Mouse (Mus musculus) kidney, embryonic 14.5 days (tissue): ENCODE measurements around the gene Maml3. TPM values are rescaled to one million over a fixed set of nuclear protein-coding genes. Genes with fewer than 3 reads are reported as not detected.

Experiments
- ATAC-seq: fragments of 200-750 bp; cut with Nextera tagmentation; 2 replicates; pipeline ENCODE4 v1.8.0; 2017; ENCODE audit warnings: moderate number of reproducible peaks, mild to moderate bottlenecking, moderate TSS enrichment, moderate library complexity; ENCODE audit not compliant: low FRiP score, low TSS enrichment
- H3K27ac ChIP-seq: fragments of 300-500 bp; sonication (generic); 2 replicates; pipeline ENCODE4 v1.5.1; 2014; ENCODE audit warnings: low read depth, mild to moderate bottlenecking, low read length, moderate library complexity, mixed read lengths
- H3K27me3 ChIP-seq: fragments of 300-500 bp; sonication (generic); 2 replicates; pipeline ENCODE4 v1.6.1; 2014; ENCODE audit warnings: mild to moderate bottlenecking, low read length; ENCODE audit not compliant: control insufficient read depth, insufficient read depth
- H3K36me3 ChIP-seq: fragments of 300-500 bp; sonication (generic); 2 replicates; pipeline ENCODE4 v1.6.1; 2014; ENCODE audit warnings: low read length, mixed read lengths; ENCODE audit not compliant: control insufficient read depth, insufficient read depth
- H3K4me1 ChIP-seq: fragments of 300-500 bp; sonication (generic); 2 replicates; pipeline ENCODE4 v1.6.1; 2014; ENCODE audit warnings: low read length, mixed read lengths; ENCODE audit not compliant: control insufficient read depth, insufficient read depth
- H3K4me2 ChIP-seq: fragments of 300-500 bp; sonication (generic); replicated peaks from 2 replicates; pipeline ENCODE4 v1.6.1; 2014; ENCODE audit warnings: low read depth, mild to moderate bottlenecking, low read length
- H3K4me3 ChIP-seq: fragments of 300-500 bp; sonication (generic); 2 replicates; pipeline ENCODE4 v1.5.1; 2014; ENCODE audit warnings: mild to moderate bottlenecking, low read length
- H3K9ac ChIP-seq: fragments of 300-500 bp; sonication (generic); 2 replicates; pipeline ENCODE4 v1.6.1; 2014; ENCODE audit warnings: low read depth, mild to moderate bottlenecking, low read length, moderate library complexity
- H3K9me3 ChIP-seq: fragments of 300-500 bp; sonication (generic); 2 replicates; pipeline ENCODE4 v1.6.1; 2016; ENCODE audit warnings: low read length; ENCODE audit not compliant: control insufficient read depth
- WGBS: fragments of 180-500 bp; shearing (Covaris S2); extraction: QIAGEN DNeasy Blood & Tissue Kit; methylation state at CpG from one replicate; pipeline ENCODE4 v1.1.7; 2014; 5-methylcytosine and 5-hydroxymethylcytosine counted together
- polyA plus RNA-seq: library from polyadenylated mRNA; unstranded; fragments of >200 nt; fragmentation: Nextera tagmentation; extraction: Ambion mirVana; gene quantifications from 2 replicates; pipeline ENCODE4 v1.2.1, GENCODE M21; 2014

The Maml3 gene
- polyA plus RNA-seq, 1 experiment from 2014 or later: 9.4 TPM

GRCm38 (mm10) chr3:51672631-51673030, 432.2 kb downstream of the Maml3 start:
- no peak overlapping the region for H3K4me2 ChIP-seq
- 71% methylated on average over 4 of the region's 4 CpGs for WGBS
- ATAC-seq: no peak
- H3K9ac ChIP-seq: no peak overlapping the region
- no peak overlapping the region for H3K4me3 ChIP-seq
- H3K4me1 ChIP-seq: peaks cover 7% of the 10 kb centered on the region; the same call in 1 of the 2 replicates
- H3K36me3 ChIP-seq: no peaks in the 10 kb centered on the region
- no peaks in the 10 kb centered on the region for H3K27me3 ChIP-seq
- H3K9me3 ChIP-seq: no peaks in the 10 kb centered on the region
- H3K27ac ChIP-seq: no peak overlapping the region

GRCm38 (mm10) chr3:51671071-51671469, 433.8 kb downstream of the Maml3 start:
- no peaks in the 10 kb centered on the region for H3K27me3 ChIP-seq
- H3K4me3 ChIP-seq: no peak overlapping the region
- ATAC-seq: no peak
- peaks cover 8% of the 10 kb centered on the region; the same call in 1 of the 2 replicates for H3K4me1 ChIP-seq
- no peak overlapping the region for H3K27ac ChIP-seq
- no peaks in the 10 kb centered on the region for H3K9me3 ChIP-seq
- no peak overlapping the region for H3K9ac ChIP-seq
- no peak overlapping the region for H3K4me2 ChIP-seq
- no peaks in the 10 kb centered on the region for H3K36me3 ChIP-seq
- WGBS: 88% methylated on average over 1 of the region's 1 CpGs

- no peak overlapping the region for H3K27ac ChIP-seq
- no peak overlapping the region for H3K4me2 ChIP-seq
- no peak overlapping the region for H3K4me3 ChIP-seq
- H3K4me1 ChIP-seq: peaks cover 8% of the 10 kb centered on the region; the same call in 1 of the 2 replicates
- no peak for ATAC-seq
- 65% methylated on average over 5 of the region's 5 CpGs for WGBS
- H3K27me3 ChIP-seq: no peaks in the 10 kb centered on the region
- H3K36me3 ChIP-seq: no peaks in the 10 kb centered on the region
- H3K9ac ChIP-seq: no peak overlapping the region
- H3K9me3 ChIP-seq: no peaks in the 10 kb centered on the region
These were observed 434.3 kb downstream of the Maml3 start for GRCm38 (mm10) chr3:51670414-51671070.

GRCm38 (mm10) chr3:51668607-51669006, 436.3 kb downstream of the Maml3 start:
- ATAC-seq: no peak

GRCm38 (mm10) chr3:51662557-51662956, 442.3 kb downstream of the Maml3 start:
- no peaks in the 10 kb centered on the region for H3K27me3 ChIP-seq
- H3K36me3 ChIP-seq: no peaks in the 10 kb centered on the region
- ATAC-seq: no peak
- 57% methylated on average over 6 of the region's 6 CpGs for WGBS
- H3K4me3 ChIP-seq: no peak overlapping the region
- no peaks in the 10 kb centered on the region for H3K9me3 ChIP-seq
- no peak overlapping the region for H3K4me2 ChIP-seq
- peaks cover 4% of the 10 kb centered on the region; the same call in 1 of the 2 replicates for H3K4me1 ChIP-seq
- no peak overlapping the region for H3K27ac ChIP-seq
- no peak overlapping the region for H3K9ac ChIP-seq

More at GRCm38 (mm10) chr3:51668607-51669006, 436.3 kb downstream of the Maml3 start:
- no peak overlapping the region for H3K9ac ChIP-seq
- H3K4me2 ChIP-seq: no peak overlapping the region
- H3K9me3 ChIP-seq: no peaks in the 10 kb centered on the region
- peaks cover 8% of the 10 kb centered on the region; the same call in 1 of the 2 replicates for H3K4me1 ChIP-seq
- H3K4me3 ChIP-seq: no peak overlapping the region
- H3K27me3 ChIP-seq: no peaks in the 10 kb centered on the region
- H3K27ac ChIP-seq: no peak overlapping the region
- WGBS: 53% methylated on average over 2 of the region's 2 CpGs
- no peaks in the 10 kb centered on the region for H3K36me3 ChIP-seq

- ATAC-seq: no peak
- no peak overlapping the region for H3K4me2 ChIP-seq
- H3K36me3 ChIP-seq: no peaks in the 10 kb centered on the region
- WGBS: 82% methylated on average over 11 of the region's 11 CpGs
- no peaks in the 10 kb centered on the region for H3K9me3 ChIP-seq
- H3K27me3 ChIP-seq: no peaks in the 10 kb centered on the region
- H3K27ac ChIP-seq: no peak overlapping the region
- H3K4me3 ChIP-seq: no peak overlapping the region
- no peak overlapping the region for H3K9ac ChIP-seq
- 0 out of 2 replicates have a peak, but pooled peaks cover 3% of the 10 kb centered on the region for H3K4me1 ChIP-seq
These were observed 442.9 kb downstream of the Maml3 start for GRCm38 (mm10) chr3:51661880-51662550.

- WGBS: 62% methylated on average over 5 of the region's 5 CpGs
- no peak overlapping the region for H3K27ac ChIP-seq
These were observed 443.5 kb downstream of the Maml3 start for GRCm38 (mm10) chr3:51661376-51661775.

GRCm38 (mm10) chr3:51660821-51661276, 444.0 kb downstream of the Maml3 start:
- no peak overlapping the region for H3K4me2 ChIP-seq
- 0 out of 2 replicates have a peak, but pooled peaks cover 3% of the 10 kb centered on the region for H3K4me1 ChIP-seq
- ATAC-seq: no peak
- no peaks in the 10 kb centered on the region for H3K36me3 ChIP-seq
- no peaks in the 10 kb centered on the region for H3K27me3 ChIP-seq
- H3K4me3 ChIP-seq: no peak overlapping the region
- WGBS: 74% methylated on average over 3 of the region's 3 CpGs
- no peaks in the 10 kb centered on the region for H3K9me3 ChIP-seq
- H3K27ac ChIP-seq: no peak overlapping the region
- H3K9ac ChIP-seq: no peak overlapping the region

More at GRCm38 (mm10) chr3:51661376-51661775, 443.5 kb downstream of the Maml3 start:
- H3K9me3 ChIP-seq: no peaks in the 10 kb centered on the region
- no peaks in the 10 kb centered on the region for H3K36me3 ChIP-seq
- 0 out of 2 replicates have a peak, but pooled peaks cover 3% of the 10 kb centered on the region for H3K4me1 ChIP-seq
- no peaks in the 10 kb centered on the region for H3K27me3 ChIP-seq
- no peak overlapping the region for H3K9ac ChIP-seq
- no peak overlapping the region for H3K4me3 ChIP-seq
- H3K4me2 ChIP-seq: no peak overlapping the region
- no peak for ATAC-seq

GRCm38 (mm10) chr3:51660060-51660459, 444.8 kb downstream of the Maml3 start, which contains the start of gene Mgst2:
TSS of gene Mgst2 (plus strand) at chr3:51660360.
- ATAC-seq: no peak
- Histone ChIP-seq H3K27me3 (no peaks in the 10 kb centered on the region), H3K4me3 (no peak within 1 kb of the TSS), H3K9me3 (no peaks in the 10 kb centered on the region), H3K9ac (no peak within 1 kb of the TSS), H3K36me3 (no peaks in the 10 kb centered on the region), H3K4me1 (0 out of 2 replicates have a peak, but pooled peaks cover 3% of the 10 kb centered on the region), H3K4me2 (no peak within 1 kb of the TSS), H3K27ac (no peak within 1 kb of the TSS)
- 69% methylated on average over 4 of the region's 4 CpGs for WGBS
